In the genomic region with DNA sequence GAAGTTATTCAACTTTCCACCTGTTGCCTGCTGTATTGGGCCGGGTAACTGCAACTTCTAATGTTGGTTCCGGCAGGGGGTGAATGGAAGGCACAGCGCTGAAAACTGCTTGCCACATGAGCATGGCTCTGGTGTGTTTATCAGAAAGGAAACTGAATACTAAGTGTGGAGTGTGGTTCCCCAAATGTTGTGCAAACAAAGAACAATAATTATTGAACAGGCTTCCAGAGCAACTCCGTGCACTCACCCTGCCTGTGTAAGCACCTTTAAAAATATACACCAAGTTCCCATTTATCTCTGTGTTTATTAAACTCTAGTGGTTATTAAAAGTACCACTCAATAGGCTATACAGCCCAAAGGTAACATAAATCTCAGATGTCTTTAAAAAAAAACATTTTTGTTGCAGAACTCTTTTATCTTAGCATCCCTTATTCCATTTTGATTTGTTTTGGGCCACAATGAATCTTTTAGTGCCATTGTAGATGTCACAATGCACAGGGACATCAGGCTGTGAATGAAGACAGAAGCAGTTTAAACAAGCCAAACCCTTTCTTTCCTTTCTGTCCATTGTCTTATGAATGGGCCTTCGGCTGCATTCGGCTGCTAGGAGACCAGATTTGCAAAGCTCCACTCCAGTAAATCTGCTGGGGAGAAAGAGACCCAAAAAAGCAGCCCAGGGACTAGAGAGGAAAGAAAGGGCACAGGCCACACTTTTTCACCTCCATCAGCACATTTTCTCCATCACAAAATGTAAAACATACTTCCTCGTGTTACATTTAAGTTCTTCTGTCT, we compare ENCODE assay signal across 18 mouse cellular contexts. TPM values are rescaled to one million over a fixed set of nuclear protein-coding genes. Genes with fewer than 3 reads are reported as not detected.
A peak's percentile ranks its signal among the peaks of the same experiment; 100 is the strongest.
DNase-seq lines count a peak whose midpoint lies in the region; ATAC-seq and TF ChIP-seq lines count a peak whose summit lies in the region.
"Had no signal": no experiment of that assay in that cellular context is flagged by ENCODE, and none has a peak within 500 bp of the region (broad histone marks: within the 10 kb centered on the region; RNA-seq: fewer than 3 reads in every experiment).

No protein-coding gene starts in this region.

- intact Hi-C loops in left cerebral cortex, postnatal 14 days (cut with DNase I): no loop called here
- intact Hi-C loops in left cerebral cortex, adult 2 months (cut with DNase I): loop anchor here (2.0 kb wide), 1 partner anchor 13 kb away; no protein-coding TSS in a partner anchor

- TF ChIP-seq CTCF in left cerebral cortex, adult 2 months (IDR thresholded peaks at IDR 0.05): no peak

- H3K4me1 ChIP-seq in liver, embryonic 11.5 days (replicated peaks; ENCODE audit: control insufficient read depth, insufficient read depth, low read length): peaks cover 6% of the 10 kb centered on the region; the same call in 1 of the 2 replicates
- peaks cover 20% of the 10 kb centered on the region for H3K4me1 ChIP-seq in heart, embryonic 10.5 days

- H3K27me3 ChIP-seq in liver, embryonic 11.5 days (replicated peaks; ENCODE audit: control insufficient read depth, insufficient read depth, low read length): peaks cover 60% of the 10 kb centered on the region
- peaks cover 68% of the 10 kb centered on the region for H3K27me3 ChIP-seq in heart, embryonic 10.5 days (ENCODE audit: insufficient read depth, poor library complexity, severe bottlenecking)

- peak; percentile 28 for DNase-seq in liver, embryonic 11.5 days (ENCODE audit: low spot score)
- DNase-seq in liver: no peak
- DNase-seq in brain, adult 2 months (ENCODE audit: low read depth, low spot score): peak; percentile 25
- peak; percentile 42 for DNase-seq in embryo, embryonic 9.5 days (ENCODE audit: extremely low spot score)
- peak; percentile 62 for DNase-seq in mesoderm, embryonic 11.5 days (ENCODE audit: low read depth, low spot score)
- DNase-seq in left cerebral cortex, postnatal 14 days (ENCODE audit: low spot score in 2 of 2): no peak
- no peak for DNase-seq in heart, embryonic 10.5 days (ENCODE audit: low spot score)
- DNase-seq in left cerebral cortex, adult 2 months (ENCODE audit: extremely low spot score in 1 of 2, low spot score in 2 of 2): no peak
- DNase-seq: adrenal gland, adult 2 months; cerebellum, postnatal 10 days; gastrocnemius, postnatal 25 days; kidney, postnatal 14 days; layer of hippocampus, postnatal 36 days; lung, adult 2 months had no signal

- H3K36me3 ChIP-seq in liver, embryonic 11.5 days (ENCODE audit: control insufficient read depth, insufficient read depth, low read length): no peaks in the 10 kb centered on the region
- no peaks in the 10 kb centered on the region for H3K36me3 ChIP-seq in heart, embryonic 10.5 days
- H3K36me3 ChIP-seq: embryonic facial prominence, embryonic 13.5 days; limb, embryonic 12.5 days had no signal

- no peak overlapping the region for H3K4me2 ChIP-seq in liver, embryonic 11.5 days

- H3K4me3 ChIP-seq in liver, embryonic 11.5 days (ENCODE audit: low read depth, low read length): no peak overlapping the region
- no peak overlapping the region for H3K4me3 ChIP-seq in heart, embryonic 10.5 days
- no peak overlapping the region for H3K4me3 ChIP-seq in left cerebral cortex, adult 2 months

- ATAC-seq in liver, embryonic 11.5 days (replicated peaks; ENCODE audit: low FRiP score): no peak
- ATAC-seq: Patski had no signal

- 49% methylated on average over 7 of the region's 7 CpGs for WGBS in liver, embryonic 11.5 days
- 41% methylated on average over 7 of the region's 7 CpGs for WGBS in heart, embryonic 10.5 days

- no peaks in the 10 kb centered on the region for H3K9me3 ChIP-seq in liver, embryonic 11.5 days (ENCODE audit: control insufficient read depth, low read length)
- H3K9me3 ChIP-seq in heart, embryonic 10.5 days: no peaks in the 10 kb centered on the region
- H3K9me3 ChIP-seq: embryonic facial prominence, embryonic 13.5 days; limb, embryonic 12.5 days had no signal

- no peak overlapping the region for H3K27ac ChIP-seq in liver, embryonic 11.5 days (ENCODE audit: low read depth, low read length)
- H3K27ac ChIP-seq in heart, embryonic 10.5 days: no peak overlapping the region
- no peak overlapping the region for H3K27ac ChIP-seq in left cerebral cortex, adult 2 months
- H3K27ac ChIP-seq: embryonic facial prominence, embryonic 13.5 days; limb, embryonic 12.5 days; macrophage had no signal

- no peak overlapping the region for H3K9ac ChIP-seq in liver, embryonic 11.5 days (ENCODE audit: low read depth, low read length)

RNA-seq across cellular contexts. Expression of gene Dll1, which starts 5.4 kb away (rescaled TPM):
- 2.2 and 2.3 TPM in 2 replicates for polyA plus RNA-seq in liver, embryonic 11.5 days (2014; fragmentation: Nextera tagmentation; extraction: Ambion mirVana)
- 1 to 10 TPM; 8.2 to 9.0 TPM for total RNA-seq in left cerebral cortex, postnatal 14 days (2021)
- 4.9 and 9.7 TPM in 2 replicates for polyA plus RNA-seq in heart, embryonic 10.5 days (2016; fragmentation: Nextera tagmentation; extraction: Ambion mirVana)
- 1 to 10 TPM; 4.8 to 7.1 TPM for total RNA-seq in left cerebral cortex, adult 2 months (2021)

RNA-seq across cellular contexts. Expression of gene Fam120b, which starts 13.9 kb away (rescaled TPM):
- 13.0 and 15.3 TPM in 2 replicates for polyA plus RNA-seq in liver, embryonic 11.5 days (2014; fragmentation: Nextera tagmentation; extraction: Ambion mirVana)
- 10 to 100 TPM; 34.2 to 38.5 TPM for total RNA-seq in left cerebral cortex, postnatal 14 days (2021)
- 17.2 and 20.0 TPM in 2 replicates for polyA plus RNA-seq in heart, embryonic 10.5 days (2016; fragmentation: Nextera tagmentation; extraction: Ambion mirVana)
- 10 to 100 TPM; 45.3 to 46.1 TPM for total RNA-seq in left cerebral cortex, adult 2 months (2021)

Comparison
In these comparisons a context has a peak if more than half of its experiments do, and no peak if none do; other contexts are left out.
1. DNase-seq: peak in liver, embryonic 11.5 days (single experiment), brain, adult 2 months (single experiment), embryo, embryonic 9.5 days (single experiment) and mesoderm, embryonic 11.5 days (single experiment); none in liver (single experiment), left cerebral cortex, postnatal 14 days (0 of 2), heart, embryonic 10.5 days (single experiment) and left cerebral cortex, adult 2 months (0 of 2).